In genomic region chr6:86141820-86142219, GRCm38 (mm10) we compare ENCODE assay signal across 10 mouse cellular contexts. TPM values are rescaled to one million over a fixed set of nuclear protein-coding genes. Genes with fewer than 3 reads are reported as not detected.
DNase-seq lines count a peak whose midpoint lies in the region; ATAC-seq and TF ChIP-seq lines count a peak whose summit lies in the region.
"Had no signal": no experiment of that assay in that cellular context is flagged by ENCODE, and none has a peak within 500 bp of the region (broad histone marks: within the 10 kb centered on the region; RNA-seq: fewer than 3 reads in every experiment).

No protein-coding gene starts in this region.

- 19% methylated on average over 3 of the region's 3 CpGs for WGBS in intestine, embryonic 14.5 days
- WGBS in intestine, embryonic 15.5 days: 17% methylated on average over 3 of the region's 3 CpGs
- WGBS in hindbrain, embryonic 13.5 days: 13% methylated on average over 3 of the region's 3 CpGs
- 26% methylated on average over 3 of the region's 3 CpGs for WGBS in liver, embryonic 11.5 days
- WGBS in olfactory bulb, adult 2 months: 24% methylated on average over 3 of the region's 3 CpGs

- H3K27ac ChIP-seq in intestine, embryonic 14.5 days (ENCODE audit: low read depth): no peak overlapping the region
- no peak overlapping the region for H3K27ac ChIP-seq in intestine, embryonic 15.5 days
- H3K27ac ChIP-seq in hindbrain, embryonic 13.5 days: no peak overlapping the region
- H3K27ac ChIP-seq in liver, embryonic 11.5 days (ENCODE audit: low read depth, low read length): no peak overlapping the region
- H3K27ac ChIP-seq in olfactory bulb, adult 2 months (ENCODE audit: insufficient read depth, low read depth, low read length): no peak overlapping the region
- H3K27ac ChIP-seq: embryonic facial prominence, embryonic 12.5 days; limb, embryonic 15.5 days had no signal

- H3K4me1 ChIP-seq in intestine, embryonic 14.5 days (replicated peaks; ENCODE audit: control insufficient read depth, insufficient read depth, low read length): no peaks in the 10 kb centered on the region
- H3K4me1 ChIP-seq in intestine, embryonic 15.5 days (replicated peaks): no peaks in the 10 kb centered on the region
- H3K4me1 ChIP-seq in hindbrain, embryonic 13.5 days (replicated peaks): no peaks in the 10 kb centered on the region
- H3K4me1 ChIP-seq in liver, embryonic 11.5 days (replicated peaks; ENCODE audit: control insufficient read depth, insufficient read depth, low read length): no peaks in the 10 kb centered on the region
- no peaks in the 10 kb centered on the region for H3K4me1 ChIP-seq in olfactory bulb, adult 2 months (ENCODE audit: control insufficient read depth, insufficient read depth, low read length)
- H3K4me1 ChIP-seq: embryonic facial prominence, embryonic 12.5 days; limb, embryonic 15.5 days had no signal

- no peak overlapping the region for H3K4me3 ChIP-seq in intestine, embryonic 14.5 days (ENCODE audit: low read depth, low read length)
- no peak overlapping the region for H3K4me3 ChIP-seq in intestine, embryonic 15.5 days (replicated peaks)
- no peak overlapping the region for H3K4me3 ChIP-seq in hindbrain, embryonic 13.5 days
- H3K4me3 ChIP-seq in liver, embryonic 11.5 days (ENCODE audit: low read depth, low read length): no peak overlapping the region
- no peak overlapping the region for H3K4me3 ChIP-seq in olfactory bulb, adult 2 months (ENCODE audit: insufficient read depth, low read depth, low read length)
- H3K4me3 ChIP-seq: embryonic facial prominence, embryonic 12.5 days; limb, embryonic 15.5 days had no signal

- H3K36me3 ChIP-seq in intestine, embryonic 14.5 days (ENCODE audit: control insufficient read depth, insufficient read depth, low read length): no peaks in the 10 kb centered on the region
- H3K36me3 ChIP-seq in intestine, embryonic 15.5 days: no peaks in the 10 kb centered on the region
- no peaks in the 10 kb centered on the region for H3K36me3 ChIP-seq in hindbrain, embryonic 13.5 days
- H3K36me3 ChIP-seq in liver, embryonic 11.5 days (ENCODE audit: control insufficient read depth, insufficient read depth, low read length): no peaks in the 10 kb centered on the region
- H3K36me3 ChIP-seq: embryonic facial prominence, embryonic 12.5 days; limb, embryonic 15.5 days had no signal

- TF ChIP-seq CTCF in olfactory bulb, adult 2 months (IDR thresholded peaks at IDR 0.05; ENCODE audit: insufficient read depth, low read depth, low read length): peak; percentile 63

- H3K4me2 ChIP-seq in intestine, embryonic 14.5 days (ENCODE audit: low read length): no peak overlapping the region
- no peak overlapping the region for H3K4me2 ChIP-seq in intestine, embryonic 15.5 days (replicated peaks)
- no peak overlapping the region for H3K4me2 ChIP-seq in hindbrain, embryonic 13.5 days
- H3K4me2 ChIP-seq in liver, embryonic 11.5 days: no peak overlapping the region
- H3K4me2 ChIP-seq: embryonic facial prominence, embryonic 12.5 days; limb, embryonic 15.5 days had no signal

- H3K27me3 ChIP-seq in intestine, embryonic 14.5 days (replicated peaks; ENCODE audit: control insufficient read depth, insufficient read depth, low read length): no peaks in the 10 kb centered on the region
- H3K27me3 ChIP-seq in intestine, embryonic 15.5 days (replicated peaks): no peaks in the 10 kb centered on the region
- H3K27me3 ChIP-seq in hindbrain, embryonic 13.5 days: 0 out of 2 replicates have a peak, but pooled peaks cover 3% of the 10 kb centered on the region
- no peaks in the 10 kb centered on the region for H3K27me3 ChIP-seq in liver, embryonic 11.5 days (replicated peaks; ENCODE audit: control insufficient read depth, insufficient read depth, low read length)
- H3K27me3 ChIP-seq: embryonic facial prominence, embryonic 12.5 days; limb, embryonic 15.5 days had no signal

- peak; percentile 86 for DNase-seq in intestine, embryonic 14.5 days (ENCODE audit: low spot score)
- peak; percentile 75 to 77 for DNase-seq in adrenal gland, adult 18-20 months (ENCODE audit: low spot score in 2 of 2)
- DNase-seq in embryo, embryonic 10 days (ENCODE audit: low spot score): peak; percentile 82
- peak; percentile 62 for DNase-seq in liver, embryonic 11.5 days (ENCODE audit: low spot score)
- peak; percentile 82 for DNase-seq in thymus, postnatal 4 days

- ATAC-seq in intestine, embryonic 14.5 days (replicated peaks; ENCODE audit: low FRiP score, low TSS enrichment, low read depth): no peak; the same call in 1 of the 2 replicates
- ATAC-seq in intestine, embryonic 15.5 days: no peak; the same call in 1 of the 2 replicates
- peak; percentile 69; the same call in 1 of the 2 replicates for ATAC-seq in hindbrain, embryonic 13.5 days (ENCODE audit: low FRiP score)
- ATAC-seq in liver, embryonic 11.5 days (replicated peaks; ENCODE audit: low FRiP score): no peak

- H3K9me3 ChIP-seq in intestine, embryonic 14.5 days (ENCODE audit: control insufficient read depth, low read length): no peaks in the 10 kb centered on the region
- H3K9me3 ChIP-seq in intestine, embryonic 15.5 days: no peaks in the 10 kb centered on the region
- H3K9me3 ChIP-seq in hindbrain, embryonic 13.5 days: no peaks in the 10 kb centered on the region
- H3K9me3 ChIP-seq in liver, embryonic 11.5 days (ENCODE audit: control insufficient read depth, low read length): no peaks in the 10 kb centered on the region
- H3K9me3 ChIP-seq: embryonic facial prominence, embryonic 12.5 days; limb, embryonic 15.5 days had no signal

- H3K9ac ChIP-seq in intestine, embryonic 14.5 days (ENCODE audit: low read length): no peak overlapping the region
- no peak overlapping the region for H3K9ac ChIP-seq in intestine, embryonic 15.5 days
- H3K9ac ChIP-seq in hindbrain, embryonic 13.5 days: no peak overlapping the region
- H3K9ac ChIP-seq in liver, embryonic 11.5 days (ENCODE audit: low read depth, low read length): no peak overlapping the region
- H3K9ac ChIP-seq: embryonic facial prominence, embryonic 12.5 days; limb, embryonic 15.5 days had no signal

- TF ChIP-seq POLR2A in olfactory bulb, adult 2 months (IDR thresholded peaks at IDR 0.05; ENCODE audit: insufficient read depth, low read depth, low read length): no peak

RNA-seq across cellular contexts. Expression of gene Tgfa, which starts 53.2 kb away (rescaled TPM):
- polyA plus RNA-seq in intestine, embryonic 14.5 days (2014; fragmentation: Nextera tagmentation; extraction: Ambion mirVana): 6.8 and 7.3 TPM in 2 replicates
- polyA plus RNA-seq in intestine, embryonic 15.5 days (2015; fragmentation: Nextera tagmentation; extraction: Ambion mirVana): 6.3 and 6.5 TPM in 2 replicates
- 10 to 100 TPM in 1 of 2 experiments, 1 to 10 TPM in 1; 5.1 to 14.0 TPM for total RNA-seq in adrenal gland, adult 18-20 months (2021)
- polyA plus RNA-seq in hindbrain, embryonic 13.5 days (2015; fragmentation: Nextera tagmentation; extraction: Ambion mirVana): 9.5 and 9.6 TPM in 2 replicates
- 0.99 and 1.2 TPM in 2 replicates for polyA plus RNA-seq in liver, embryonic 11.5 days (2014; fragmentation: Nextera tagmentation; extraction: Ambion mirVana)
- polyA plus RNA-seq in olfactory bulb, adult 2 months (2012; ENCODE audit: insufficient read depth, insufficient read length, low replicate concordance, missing spikeins): not detected in 2 replicates
